Mouse (Mus musculus): ENCODE measurements around the gene Hdac9. TPM values are rescaled to one million over a fixed set of nuclear protein-coding genes. Genes with fewer than 3 reads are reported as not detected.

Gene Hdac9
- polyA plus RNA-seq, 1 experiment from 2014 or later = 13.1 TPM

GRCm38 (mm10) chr12:34221014-34221413, 695.9 kb downstream of the Hdac9 start:
- Histone ChIP-seq H3K9ac (replicated peaks) (no peak overlapping the region), H3K36me3 (no peaks in the 10 kb centered on the region), H3K27ac (replicated peaks) (no peak overlapping the region), H3K27me3 (no peaks in the 10 kb centered on the region), H3K4me1 (peaks cover 6% of the 10 kb centered on the region), H3K4me3 (no peak overlapping the region), H3K9me3 (no peaks in the 10 kb centered on the region), H3K4me2 (replicated peaks) (no peak overlapping the region)
- 79% methylated on average over 9 of the region's 9 CpGs for WGBS
- no peak for ATAC-seq (replicated peaks)

- no peak for ATAC-seq (replicated peaks)
- no peak overlapping the region for H3K9ac ChIP-seq (replicated peaks)
- no peak overlapping the region for H3K4me3 ChIP-seq
- no peak overlapping the region for H3K27ac ChIP-seq (replicated peaks)
- WGBS = 38% methylated on average over 9 of the region's 9 CpGs
- H3K4me2 ChIP-seq (replicated peaks) = no peak overlapping the region
- H3K36me3 ChIP-seq = no peaks in the 10 kb centered on the region
- H3K9me3 ChIP-seq = no peaks in the 10 kb centered on the region
- H3K27me3 ChIP-seq = no peaks in the 10 kb centered on the region
- peaks cover 6% of the 10 kb centered on the region for H3K4me1 ChIP-seq
Observed at GRCm38 (mm10) chr12:34220051-34220926, 696.6 kb downstream of the Hdac9 start.

- H3K4me1 ChIP-seq = peaks cover 6% of the 10 kb centered on the region
- H3K4me3 ChIP-seq = no peak overlapping the region
- no peak overlapping the region for H3K4me2 ChIP-seq (replicated peaks)
- ATAC-seq (replicated peaks) = no peak
- no peaks in the 10 kb centered on the region for H3K27me3 ChIP-seq
- H3K9me3 ChIP-seq = no peaks in the 10 kb centered on the region
- no peak overlapping the region for H3K9ac ChIP-seq (replicated peaks)
- no peak overlapping the region for H3K27ac ChIP-seq (replicated peaks)
- H3K36me3 ChIP-seq = no peaks in the 10 kb centered on the region
- 95% methylated on average over 2 of the region's 2 CpGs for WGBS
Observed at GRCm38 (mm10) chr12:34218561-34218960, 698.3 kb downstream of the Hdac9 start.

DNA sequence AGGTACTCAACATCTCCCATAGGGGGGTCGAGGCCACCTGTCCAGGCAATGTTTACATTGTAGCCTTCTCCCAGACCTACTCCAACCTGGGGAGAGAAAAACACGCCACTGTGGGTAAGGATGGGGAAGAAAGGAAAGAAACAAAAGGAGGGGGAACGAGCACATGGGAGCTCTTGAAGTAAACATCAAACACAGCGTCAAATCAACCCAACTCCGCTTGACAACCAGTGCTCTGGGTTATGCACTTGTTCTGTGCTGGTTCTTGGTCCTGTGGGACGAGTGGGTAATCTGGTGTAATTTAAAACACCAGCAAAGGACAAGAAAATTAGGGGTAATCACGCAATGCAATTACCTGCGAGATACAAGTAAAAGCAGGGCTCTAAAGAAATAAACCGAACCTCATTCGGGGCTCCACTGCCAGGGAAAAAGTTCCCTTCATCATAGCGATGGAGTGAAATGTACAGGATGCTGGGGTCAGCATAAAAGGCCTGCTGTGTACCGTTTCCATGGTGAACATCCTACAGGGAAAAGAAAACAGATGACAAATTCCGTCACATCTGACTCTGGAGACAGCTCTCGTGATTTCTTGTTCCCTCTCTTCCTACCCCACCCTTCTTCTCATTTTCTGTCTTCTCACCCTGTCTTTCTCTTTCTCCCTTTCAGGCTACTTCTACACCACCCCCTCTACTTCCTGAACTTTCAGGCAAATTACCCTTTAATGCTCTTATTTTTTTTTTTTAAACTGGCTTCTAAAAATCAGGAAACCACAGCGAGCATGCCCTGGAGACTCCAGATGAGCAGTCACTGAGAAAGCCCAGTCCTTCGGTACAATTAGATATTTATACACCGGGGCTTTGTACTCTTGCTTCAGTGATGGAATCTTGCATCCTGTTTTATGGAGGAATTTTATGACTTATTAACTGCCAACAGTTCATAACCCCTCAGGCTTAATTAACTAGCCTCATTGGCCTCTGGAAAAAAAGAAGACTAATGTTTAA, 701.6 kb downstream of the Hdac9 start:
- Histone ChIP-seq H3K9me3 (no peaks in the 10 kb centered on the region), H3K27me3 (no peaks in the 10 kb centered on the region), H3K27ac (replicated peaks) (no peak overlapping the region), H3K36me3 (no peaks in the 10 kb centered on the region), H3K4me3 (no peak overlapping the region), H3K9ac (replicated peaks) (no peak overlapping the region), H3K4me2 (replicated peaks) (no peak overlapping the region), H3K4me1 (peaks cover 3% of the 10 kb centered on the region)
- 0 out of 2 replicates have a peak, but pooled peaks have one; percentile 29 for ATAC-seq (replicated peaks)
- 63% methylated on average over 17 of the region's 17 CpGs for WGBS

- Histone ChIP-seq H3K4me3 (no peak overlapping the region), H3K27ac (replicated peaks) (no peak overlapping the region), H3K9ac (replicated peaks) (no peak overlapping the region), H3K9me3 (no peaks in the 10 kb centered on the region), H3K4me2 (replicated peaks) (no peak overlapping the region), H3K27me3 (no peaks in the 10 kb centered on the region), H3K36me3 (no peaks in the 10 kb centered on the region), H3K4me1 (no peaks in the 10 kb centered on the region)
- ATAC-seq (replicated peaks) = no peak
- WGBS = 86% methylated on average over 3 of the region's 3 CpGs
Observed at GRCm38 (mm10) chr12:34212162-34212561, 704.7 kb downstream of the Hdac9 start.

GRCm38 (mm10) chr12:34201471-34201870, 715.4 kb downstream of the Hdac9 start:
- ATAC-seq (replicated peaks) = no peak
- 36% methylated on average over 3 of the region's 3 CpGs for WGBS
- Histone ChIP-seq H3K4me3 (no peak overlapping the region), H3K4me1 (no peaks in the 10 kb centered on the region), H3K27ac (replicated peaks) (no peak overlapping the region), H3K27me3 (no peaks in the 10 kb centered on the region), H3K9me3 (no peaks in the 10 kb centered on the region), H3K9ac (replicated peaks) (no peak overlapping the region), H3K36me3 (no peaks in the 10 kb centered on the region), H3K4me2 (replicated peaks) (no peak overlapping the region)

- no peak overlapping the region for H3K4me2 ChIP-seq (replicated peaks)
- ATAC-seq (replicated peaks) = no peak
- no peaks in the 10 kb centered on the region for H3K4me1 ChIP-seq
- no peak overlapping the region for H3K27ac ChIP-seq (replicated peaks)
- H3K4me3 ChIP-seq = no peak overlapping the region
- no peak overlapping the region for H3K9ac ChIP-seq (replicated peaks)
- H3K36me3 ChIP-seq = no peaks in the 10 kb centered on the region
- WGBS = 34% methylated on average over 4 of the region's 4 CpGs
- H3K9me3 ChIP-seq = no peaks in the 10 kb centered on the region
- no peaks in the 10 kb centered on the region for H3K27me3 ChIP-seq
Observed at GRCm38 (mm10) chr12:34200030-34200446, 716.9 kb downstream of the Hdac9 start.

DNA sequence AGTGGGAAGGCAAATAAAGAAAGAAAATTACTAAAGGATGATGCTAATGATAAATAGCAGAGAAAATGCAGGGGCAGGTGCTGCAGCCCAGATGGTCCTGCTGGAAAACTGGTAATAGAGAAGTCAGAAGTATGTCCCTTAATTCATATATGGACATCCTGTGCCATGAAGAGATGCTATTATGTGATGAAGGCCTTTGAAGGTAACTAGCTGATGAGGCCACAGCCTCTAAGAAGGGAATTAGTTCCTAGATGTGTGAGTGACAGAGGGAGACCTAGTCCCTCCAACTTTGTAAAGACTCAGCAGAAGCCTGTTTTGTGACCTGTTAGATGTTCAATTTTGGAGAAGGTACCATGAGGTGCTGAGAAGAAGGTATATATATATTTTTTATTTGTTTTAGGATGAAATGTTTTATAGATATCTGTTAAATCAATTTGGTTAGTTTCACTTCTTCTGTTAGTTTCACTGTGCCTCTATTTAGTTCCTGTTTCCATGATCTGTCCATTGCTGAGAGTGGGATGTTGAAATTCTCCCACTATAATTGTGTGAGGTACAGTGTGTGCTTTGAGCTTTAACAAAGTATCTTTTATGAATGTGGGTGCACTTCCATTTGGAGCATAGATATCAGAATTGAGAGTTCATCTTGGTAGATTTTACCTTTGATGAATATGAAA, 721.6 kb downstream of the Hdac9 start:
- no peak overlapping the region for H3K27ac ChIP-seq (replicated peaks)
- no peak overlapping the region for H3K4me3 ChIP-seq
- no peaks in the 10 kb centered on the region for H3K36me3 ChIP-seq
- H3K27me3 ChIP-seq = no peaks in the 10 kb centered on the region
- no peaks in the 10 kb centered on the region for H3K4me1 ChIP-seq
- no peak overlapping the region for H3K9ac ChIP-seq (replicated peaks)
- no peak overlapping the region for H3K4me2 ChIP-seq (replicated peaks)
- no peaks in the 10 kb centered on the region for H3K9me3 ChIP-seq
- no peak for ATAC-seq (replicated peaks)

DNA sequence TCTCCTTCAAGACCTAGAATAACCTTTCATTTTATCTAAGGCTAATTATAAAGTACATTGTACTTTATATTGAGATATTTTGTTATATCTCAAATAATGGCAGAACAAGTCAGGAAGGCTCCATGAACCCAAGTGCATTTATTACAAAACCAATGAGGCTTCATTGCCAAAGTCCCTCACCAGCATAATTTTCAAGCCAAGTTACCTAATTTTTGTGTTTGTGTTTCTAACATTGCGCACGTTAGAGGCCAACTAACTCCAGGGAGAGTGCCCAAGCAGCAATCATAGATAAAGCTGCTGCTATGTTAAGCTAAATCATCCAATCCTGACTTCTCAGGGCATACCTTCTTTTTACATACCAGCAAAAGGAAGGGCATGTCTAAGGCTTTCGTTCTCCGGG, 722.8 kb downstream of the Hdac9 start:
- no peaks in the 10 kb centered on the region for H3K27me3 ChIP-seq
- no peaks in the 10 kb centered on the region for H3K9me3 ChIP-seq
- H3K9ac ChIP-seq (replicated peaks) = no peak overlapping the region
- H3K4me1 ChIP-seq = no peaks in the 10 kb centered on the region
- H3K4me3 ChIP-seq = no peak overlapping the region
- H3K27ac ChIP-seq (replicated peaks) = no peak overlapping the region
- no peak overlapping the region for H3K4me2 ChIP-seq (replicated peaks)
- WGBS = 93% methylated on average over 4 of the region's 4 CpGs
- no peak for ATAC-seq (replicated peaks)
- no peaks in the 10 kb centered on the region for H3K36me3 ChIP-seq

GRCm38 (mm10) chr12:34191246-34191645, 725.6 kb downstream of the Hdac9 start:
- H3K4me1 ChIP-seq = no peaks in the 10 kb centered on the region
- no peak overlapping the region for H3K4me2 ChIP-seq (replicated peaks)
- no peaks in the 10 kb centered on the region for H3K9me3 ChIP-seq
- no peak overlapping the region for H3K27ac ChIP-seq (replicated peaks)
- 93% methylated on average over 1 of the region's 1 CpGs for WGBS
- no peak overlapping the region for H3K9ac ChIP-seq (replicated peaks)
- no peak for ATAC-seq (replicated peaks)
- H3K4me3 ChIP-seq = no peak overlapping the region
- no peaks in the 10 kb centered on the region for H3K36me3 ChIP-seq
- H3K27me3 ChIP-seq = no peaks in the 10 kb centered on the region

DNA sequence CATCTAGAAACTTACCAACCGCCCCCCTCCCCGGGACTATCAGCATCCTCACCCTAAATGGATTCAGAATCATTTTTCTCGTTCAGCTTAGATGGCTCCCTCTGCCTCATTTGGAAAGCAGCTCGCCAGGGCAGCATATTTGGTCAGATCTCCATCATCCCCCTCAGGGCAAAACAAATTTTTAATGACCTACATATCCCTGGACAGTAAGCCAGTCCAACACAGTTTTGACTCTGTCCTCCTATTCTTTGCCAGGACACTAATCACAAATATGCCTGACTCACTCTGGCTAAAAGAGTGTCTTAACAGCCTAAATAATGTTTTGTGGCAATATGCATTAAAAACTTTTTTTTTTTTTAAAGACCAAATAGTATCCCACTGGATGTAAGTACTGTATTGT, 738.0 kb downstream of the Hdac9 start:
- Histone ChIP-seq H3K36me3 (no peaks in the 10 kb centered on the region), H3K4me1 (no peaks in the 10 kb centered on the region), H3K9me3 (no peaks in the 10 kb centered on the region), H3K27me3 (no peaks in the 10 kb centered on the region), H3K4me2 (replicated peaks) (no peak overlapping the region), H3K4me3 (no peak overlapping the region), H3K27ac (replicated peaks) (no peak overlapping the region), H3K9ac (replicated peaks) (no peak overlapping the region)
- ATAC-seq (replicated peaks) = no peak
- WGBS = 89% methylated on average over 4 of the region's 4 CpGs

GRCm38 (mm10) chr12:34176790-34177189, 740.1 kb downstream of the Hdac9 start:
- Histone ChIP-seq H3K4me1 (no peaks in the 10 kb centered on the region), H3K4me2 (replicated peaks) (no peak overlapping the region), H3K27ac (replicated peaks) (no peak overlapping the region), H3K4me3 (no peak overlapping the region), H3K36me3 (no peaks in the 10 kb centered on the region), H3K27me3 (no peaks in the 10 kb centered on the region), H3K9ac (replicated peaks) (no peak overlapping the region), H3K9me3 (no peaks in the 10 kb centered on the region)
- ATAC-seq (replicated peaks) = no peak
- 93% methylated on average over 3 of the region's 3 CpGs for WGBS

Data from forebrain, embryonic 15.5 days (tissue).